Comparison of ENCODE assay signal across 15 mouse cellular contexts in genomic region chr3:61344031-61344430, GRCm38 (mm10). TPM values are rescaled to one million over a fixed set of nuclear protein-coding genes. Genes with fewer than 3 reads are reported as not detected.
DNase-seq lines count a peak whose midpoint lies in the region; ATAC-seq and TF ChIP-seq lines count a peak whose summit lies in the region.
"Had no signal": no experiment of that assay in that cellular context is flagged by ENCODE, and none has a peak within 500 bp of the region (broad histone marks: within the 10 kb centered on the region; RNA-seq: fewer than 3 reads in every experiment).

No protein-coding gene starts in this region.

- TF ChIP-seq POLR2A in kidney, adult 2 months (IDR thresholded peaks at IDR 0.05; ENCODE audit: low read depth, low read length): no peak

- H3K9ac ChIP-seq in embryonic facial prominence, embryonic 14.5 days (ENCODE audit: low read depth, low read length): no peak overlapping the region
- H3K9ac ChIP-seq: hindbrain, embryonic 12.5 days had no signal

- peak; percentile 25 for DNase-seq in embryonic facial prominence, embryonic 14.5 days (ENCODE audit: low spot score)
- no peak for DNase-seq in embryonic facial prominence, embryonic 10.5 days (ENCODE audit: low spot score)
- peak; percentile 11 for DNase-seq in kidney, adult 2 months
- DNase-seq in kidney, postnatal 14 days: no peak
- DNase-seq in NIH3T3 (ENCODE audit: low read depth): peak; percentile 74
- DNase-seq in adrenal gland, adult 8-10 months: no peak
- DNase-seq in midbrain, embryonic 10.5 days (ENCODE audit: low spot score): no peak
- DNase-seq: cerebellum, adult 2 months; kidney, adult 18-20 months; kidney, postnatal 4 days had no signal

- WGBS in embryonic facial prominence, embryonic 14.5 days: 65% methylated on average over 7 of the region's 7 CpGs
- 81% methylated on average over 7 of the region's 7 CpGs for WGBS in embryonic facial prominence, embryonic 10.5 days
- WGBS in kidney, adult 2 months: 67% methylated on average over 7 of the region's 7 CpGs
- 87% methylated on average over 7 of the region's 7 CpGs for WGBS in midbrain, embryonic 10.5 days

- no peaks in the 10 kb centered on the region for H3K27me3 ChIP-seq in embryonic facial prominence, embryonic 14.5 days (replicated peaks; ENCODE audit: control insufficient read depth, insufficient read depth, low read length)
- no peaks in the 10 kb centered on the region for H3K27me3 ChIP-seq in embryonic facial prominence, embryonic 10.5 days (replicated peaks; ENCODE audit: low read depth, poor library complexity, severe bottlenecking)
- no peaks in the 10 kb centered on the region for H3K27me3 ChIP-seq in kidney, adult 2 months (replicated peaks; ENCODE audit: control insufficient read depth, insufficient read depth, low read length)
- no peaks in the 10 kb centered on the region for H3K27me3 ChIP-seq in midbrain, embryonic 10.5 days (ENCODE audit: low read depth, poor library complexity, severe bottlenecking)
- H3K27me3 ChIP-seq: hindbrain, embryonic 12.5 days had no signal

- no peak for ATAC-seq in embryonic facial prominence, embryonic 14.5 days (ENCODE audit: low read depth)
- ATAC-seq in megakaryocyte progenitor cell, adult 5-6 weeks (replicated peaks; ENCODE audit: poor library complexity): 0 out of 2 replicates have a peak, but pooled peaks have one; percentile 17
- ATAC-seq: forebrain, embryonic 14.5 days had no signal

- no peaks in the 10 kb centered on the region for H3K9me3 ChIP-seq in embryonic facial prominence, embryonic 14.5 days (ENCODE audit: control insufficient read depth, low read length)
- no peaks in the 10 kb centered on the region for H3K9me3 ChIP-seq in embryonic facial prominence, embryonic 10.5 days
- no peaks in the 10 kb centered on the region for H3K9me3 ChIP-seq in midbrain, embryonic 10.5 days (replicated peaks)
- H3K9me3 ChIP-seq: hindbrain, embryonic 12.5 days had no signal

- TF ChIP-seq CTCF in kidney, adult 2 months (conservative IDR thresholded peaks at IDR 0.05; ENCODE audit: insufficient read depth, insufficient read length, low read depth, low read length): no peak

- no peak overlapping the region for H3K4me2 ChIP-seq in embryonic facial prominence, embryonic 14.5 days (ENCODE audit: low read depth, low read length)
- H3K4me2 ChIP-seq: hindbrain, embryonic 12.5 days had no signal

- H3K4me3 ChIP-seq in embryonic facial prominence, embryonic 14.5 days (ENCODE audit: low read depth, low read length): no peak overlapping the region
- H3K4me3 ChIP-seq in embryonic facial prominence, embryonic 10.5 days: no peak overlapping the region
- H3K4me3 ChIP-seq in kidney, adult 2 months (ENCODE audit: insufficient read depth, low read depth, low read length): no peak overlapping the region
- H3K4me3 ChIP-seq in midbrain, embryonic 10.5 days: no peak overlapping the region
- H3K4me3 ChIP-seq: hindbrain, embryonic 12.5 days had no signal

- H3K36me3 ChIP-seq in embryonic facial prominence, embryonic 14.5 days (ENCODE audit: control insufficient read depth, insufficient read depth, low read length): no peaks in the 10 kb centered on the region
- no peaks in the 10 kb centered on the region for H3K36me3 ChIP-seq in embryonic facial prominence, embryonic 10.5 days (replicated peaks)
- no peaks in the 10 kb centered on the region for H3K36me3 ChIP-seq in kidney, adult 2 months (ENCODE audit: control insufficient read depth, insufficient read depth, low read length)
- no peaks in the 10 kb centered on the region for H3K36me3 ChIP-seq in midbrain, embryonic 10.5 days
- H3K36me3 ChIP-seq: hindbrain, embryonic 12.5 days had no signal

- H3K4me1 ChIP-seq in embryonic facial prominence, embryonic 14.5 days (ENCODE audit: control insufficient read depth, insufficient read depth, low read length): no peaks in the 10 kb centered on the region
- peaks cover 4% of the 10 kb centered on the region for H3K4me1 ChIP-seq in embryonic facial prominence, embryonic 10.5 days
- H3K4me1 ChIP-seq in kidney, adult 2 months (ENCODE audit: control insufficient read depth, insufficient read depth, low read length): no peaks in the 10 kb centered on the region
- H3K4me1 ChIP-seq in midbrain, embryonic 10.5 days: no peaks in the 10 kb centered on the region
- H3K4me1 ChIP-seq: hindbrain, embryonic 12.5 days had no signal

- H3K27ac ChIP-seq in embryonic facial prominence, embryonic 14.5 days (replicated peaks; ENCODE audit: low read depth, low read length): no peak overlapping the region
- H3K27ac ChIP-seq in embryonic facial prominence, embryonic 10.5 days (replicated peaks): no peak overlapping the region
- no peak overlapping the region for H3K27ac ChIP-seq in kidney, adult 2 months (ENCODE audit: insufficient read depth, low read depth, low read length)
- H3K27ac ChIP-seq in midbrain, embryonic 10.5 days (replicated peaks): no peak overlapping the region
- H3K27ac ChIP-seq: hindbrain, embryonic 12.5 days had no signal

RNA-seq across cellular contexts. Expression of gene Rap2b, which starts 17.4 kb away (rescaled TPM):
- polyA plus RNA-seq in embryonic facial prominence, embryonic 14.5 days (2014; fragmentation: Nextera tagmentation; extraction: Ambion mirVana): 15.7 and 16.5 TPM in 2 replicates
- 10.3 and 11.0 TPM in 2 replicates for polyA plus RNA-seq in embryonic facial prominence, embryonic 10.5 days (2016; fragmentation: Nextera tagmentation; extraction: Ambion mirVana)
- polyA plus RNA-seq in kidney, adult 2 months (2012; rRNA removed): 1.5 and 1.7 TPM in 2 replicates
- total RNA-seq in megakaryocyte progenitor cell, adult 5-6 weeks (2015): 5.6 and 6.1 TPM in 2 replicates
- 6.5 and 7.8 TPM in 2 replicates for total RNA-seq in megakaryocyte progenitor cell, adult 5-6 weeks (2017)
- total RNA-seq in adrenal gland, adult 8-10 months (2022): 1 to 10 TPM; 4.5 to 5.7 (median 4.8) TPM
- polyA plus RNA-seq in midbrain, embryonic 10.5 days (2016; fragmentation: Nextera tagmentation; extraction: Ambion mirVana): 9.7 and 11.6 TPM in 2 replicates

RNA-seq across cellular contexts. Expression of gene B430305J03Rik, which starts 21.7 kb away (rescaled TPM):
- not detected in 2 replicates for polyA plus RNA-seq in embryonic facial prominence, embryonic 14.5 days (2014; fragmentation: Nextera tagmentation; extraction: Ambion mirVana)
- not detected in 2 replicates for polyA plus RNA-seq in embryonic facial prominence, embryonic 10.5 days (2016; fragmentation: Nextera tagmentation; extraction: Ambion mirVana)
- polyA plus RNA-seq in kidney, adult 2 months (2012; rRNA removed): 0.05 and 0.09 TPM in 2 replicates
- total RNA-seq in megakaryocyte progenitor cell, adult 5-6 weeks (2015): 0.07 and 0.22 TPM in 2 replicates
- total RNA-seq in megakaryocyte progenitor cell, adult 5-6 weeks (2017): 0.92 and 1.0 TPM in 2 replicates
- total RNA-seq in adrenal gland, adult 8-10 months (2022): under 1 TPM in 3 of 4 experiments, not detected in 1; 0.12 to 0.27 (median 0.17) TPM
- polyA plus RNA-seq in midbrain, embryonic 10.5 days (2016; fragmentation: Nextera tagmentation; extraction: Ambion mirVana): not detected in 2 replicates
- polyA plus RNA-seq: forebrain, embryonic 14.5 days; hindbrain, embryonic 12.5 days; limb, embryonic 11.5 days; liver, embryonic 16.5 days had no signal

Comparison
In these comparisons a context has a peak if more than half of its experiments do, and no peak if none do; other contexts are left out.
1. DNase-seq: peak in embryonic facial prominence, embryonic 14.5 days (single experiment), kidney, adult 2 months (single experiment) and NIH3T3 (single experiment); none in embryonic facial prominence, embryonic 10.5 days (single experiment), kidney, postnatal 14 days (single experiment), adrenal gland, adult 8-10 months (single experiment) and midbrain, embryonic 10.5 days (single experiment).